In the genomic region with DNA sequence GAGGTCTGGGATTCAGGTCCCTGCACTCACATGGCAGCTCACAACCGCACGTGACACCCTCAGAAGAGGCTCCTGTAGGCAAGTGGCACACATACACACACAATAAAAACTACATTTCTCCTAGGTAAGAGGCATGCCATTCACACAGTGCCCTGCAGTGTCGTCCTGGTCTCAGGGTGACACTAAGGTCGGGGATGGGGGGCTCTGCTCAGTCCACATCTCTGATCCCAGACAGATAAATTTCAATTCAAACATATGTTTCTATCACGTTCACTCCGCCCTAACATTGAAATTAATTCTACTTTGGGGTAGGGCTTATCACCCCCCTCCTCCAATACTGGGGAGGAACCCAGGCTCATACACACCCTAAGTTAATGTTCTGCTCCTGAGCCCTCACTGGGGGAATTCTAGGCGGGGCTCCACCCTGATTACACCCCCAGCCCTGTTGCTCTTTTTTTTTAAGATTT, we compare ENCODE assay signal across 10 mouse cellular contexts. TPM values are rescaled to one million over a fixed set of nuclear protein-coding genes. Genes with fewer than 3 reads are reported as not detected.
DNase-seq lines count a peak whose midpoint lies in the region; ATAC-seq and TF ChIP-seq lines count a peak whose summit lies in the region.
"Had no signal": no experiment of that assay in that cellular context is flagged by ENCODE, and none has a peak within 500 bp of the region (broad histone marks: within the 10 kb centered on the region; RNA-seq: fewer than 3 reads in every experiment).

No protein-coding gene starts in this region.

- peaks cover 40% of the 10 kb centered on the region for H3K4me1 ChIP-seq in stomach, embryonic 15.5 days
- peaks cover 6% of the 10 kb centered on the region for H3K4me1 ChIP-seq in stomach, postnatal 0 days (replicated peaks; ENCODE audit: control insufficient read depth, insufficient read depth)
- H3K4me1 ChIP-seq in limb, embryonic 10.5 days = peaks cover 57% of the 10 kb centered on the region

- H3K36me3 ChIP-seq in stomach, embryonic 15.5 days = no peaks in the 10 kb centered on the region
- peaks cover 3% of the 10 kb centered on the region; the same call in 1 of the 2 replicates for H3K36me3 ChIP-seq in stomach, postnatal 0 days (ENCODE audit: control insufficient read depth, insufficient read depth, low read length)
- H3K36me3 ChIP-seq in limb, embryonic 10.5 days = peaks cover 17% of the 10 kb centered on the region
- peaks cover 3% of the 10 kb centered on the region for H3K36me3 ChIP-seq in splenic B cell, adult 2 months (ENCODE audit: control insufficient read depth, insufficient read depth, low read length, poor library complexity, severe bottlenecking)

- no peak overlapping the region for H3K9ac ChIP-seq in stomach, embryonic 15.5 days
- H3K9ac ChIP-seq in stomach, postnatal 0 days (ENCODE audit: low read length) = no peak overlapping the region

- 0 out of 2 replicates have a peak overlapping the region, but pooled peaks have one; percentile 94 for H3K27ac ChIP-seq in gastrocnemius, adult 2 months
- no peak overlapping the region for H3K27ac ChIP-seq in stomach, embryonic 15.5 days
- no peak overlapping the region for H3K27ac ChIP-seq in stomach, postnatal 0 days (replicated peaks)
- H3K27ac ChIP-seq in limb, embryonic 10.5 days = no peak overlapping the region; the same call in 1 of the 2 replicates

- peak overlapping the region; percentile 93; the same call in 1 of the 2 replicates for H3K4me2 ChIP-seq in stomach, embryonic 15.5 days
- H3K4me2 ChIP-seq in stomach, postnatal 0 days (replicated peaks; ENCODE audit: low read depth) = no peak overlapping the region

- no peak for ATAC-seq in stomach, embryonic 15.5 days (ENCODE audit: insufficient read depth, low FRiP score, low read depth)
- no peak for ATAC-seq in stomach, postnatal 0 days (ENCODE audit: low FRiP score, low TSS enrichment)

- intact Hi-C loops in gastrocnemius, adult 2 months (cut with DNase I) = loop anchor here (2.0 to 10.0 kb wide), 2 partner anchors 19 to 295 kb away; a partner anchor contains a TSS
- intact Hi-C loops in gastrocnemius, postnatal 14 days (cut with DNase I; ENCODE audit: low total_unique reads) = no loop called here

- 74% methylated on average over 7 of the region's 7 CpGs for WGBS in stomach, embryonic 15.5 days
- WGBS in stomach, postnatal 0 days = 68% methylated on average over 7 of the region's 7 CpGs
- 88% methylated on average over 7 of the region's 7 CpGs for WGBS in limb, embryonic 10.5 days

- DNase-seq in gastrocnemius, adult 2 months = no peak
- no peak for DNase-seq in gastrocnemius, postnatal 14 days
- no peak for DNase-seq in stomach, postnatal 0 days (ENCODE audit: low spot score)
- DNase-seq in limb, embryonic 10.5 days (ENCODE audit: low spot score) = no peak
- DNase-seq in splenic B cell, adult 2 months (ENCODE audit: low read depth, low spot score) = peak; percentile 29
- no peak for DNase-seq in natural killer cell, adult 2 months (ENCODE audit: low spot score in 2 of 2)
- no peak for DNase-seq in cerebellum, adult 9-10 months
- DNase-seq: gastrocnemius, postnatal 25 days; right cerebral cortex, postnatal 14 days had no signal

- no peak for TF ChIP-seq EP300 in stomach, postnatal 0 days (optimal IDR thresholded peaks at IDR 0.05)

- no peak for TF ChIP-seq CTCF in gastrocnemius, adult 2 months (IDR thresholded peaks at IDR 0.05)
- no peak for TF ChIP-seq CTCF in stomach, postnatal 0 days (IDR thresholded peaks at IDR 0.05; ENCODE audit: low read depth)

- H3K9me3 ChIP-seq in stomach, embryonic 15.5 days = no peaks in the 10 kb centered on the region
- no peaks in the 10 kb centered on the region for H3K9me3 ChIP-seq in stomach, postnatal 0 days (ENCODE audit: control insufficient read depth, low read length)
- no peaks in the 10 kb centered on the region for H3K9me3 ChIP-seq in limb, embryonic 10.5 days (replicated peaks)

- peak overlapping the region; percentile 85 for H3K4me3 ChIP-seq in gastrocnemius, adult 2 months
- H3K4me3 ChIP-seq in stomach, embryonic 15.5 days (replicated peaks) = peak overlapping the region; percentile 61; the same call in 1 of the 2 replicates
- H3K4me3 ChIP-seq in stomach, postnatal 0 days (ENCODE audit: low read depth, low read length) = no peak overlapping the region
- H3K4me3 ChIP-seq in limb, embryonic 10.5 days = peak overlapping the region; percentile 66; the same call in 1 of the 2 replicates

- H3K27me3 ChIP-seq in stomach, embryonic 15.5 days (replicated peaks) = no peaks in the 10 kb centered on the region
- H3K27me3 ChIP-seq in stomach, postnatal 0 days (ENCODE audit: control insufficient read depth, insufficient read depth, low read length) = no peaks in the 10 kb centered on the region
- H3K27me3 ChIP-seq in limb, embryonic 10.5 days (ENCODE audit: low read depth, poor library complexity, severe bottlenecking) = no peaks in the 10 kb centered on the region
- H3K27me3 ChIP-seq in splenic B cell, adult 2 months (ENCODE audit: control insufficient read depth, insufficient read depth, low read length, poor library complexity, severe bottlenecking) = no peaks in the 10 kb centered on the region

RNA-seq across cellular contexts. Expression of a gene that starts 1.7 kb away (rescaled TPM):
- 1 to 10 TPM; 4.9 to 5.5 TPM for total RNA-seq in gastrocnemius, adult 2 months (2021)
- 1 to 10 TPM; 5.5 to 7.4 TPM for total RNA-seq in gastrocnemius, postnatal 14 days (2021)
- polyA plus RNA-seq in stomach, embryonic 15.5 days (2015; fragmentation: Nextera tagmentation; extraction: Ambion mirVana) = 46.2 and 47.5 TPM in 2 replicates
- 22.9 and 23.9 TPM in 2 replicates for polyA plus RNA-seq in stomach, postnatal 0 days (2015; fragmentation: Nextera tagmentation; extraction: Ambion mirVana)
- 48.2 and 54.7 TPM in 2 replicates for polyA plus RNA-seq in limb, embryonic 10.5 days (2016; fragmentation: Nextera tagmentation; extraction: Ambion mirVana)

RNA-seq across cellular contexts. Expression of a gene that starts 1.9 kb away (rescaled TPM):
- total RNA-seq in gastrocnemius, adult 2 months (2021) = 1 to 10 TPM; 2.6 to 3.0 TPM
- total RNA-seq in gastrocnemius, postnatal 14 days (2021) = 1 to 10 TPM; 3.2 to 3.5 TPM
- polyA plus RNA-seq in stomach, embryonic 15.5 days (2015; fragmentation: Nextera tagmentation; extraction: Ambion mirVana) = 27.1 and 32.0 TPM in 2 replicates
- polyA plus RNA-seq in stomach, postnatal 0 days (2015; fragmentation: Nextera tagmentation; extraction: Ambion mirVana) = 14.8 and 18.0 TPM in 2 replicates
- polyA plus RNA-seq in limb, embryonic 10.5 days (2016; fragmentation: Nextera tagmentation; extraction: Ambion mirVana) = 8.6 and 10.8 TPM in 2 replicates

RNA-seq across cellular contexts. Expression of a gene that starts 22.2 kb away (rescaled TPM):
- 100 to 1,000 TPM; 253 TPM for total RNA-seq in gastrocnemius, adult 2 months (2021)
- 100 to 1,000 TPM; 167 to 186 TPM for total RNA-seq in gastrocnemius, postnatal 14 days (2021)
- polyA plus RNA-seq in stomach, embryonic 15.5 days (2015; fragmentation: Nextera tagmentation; extraction: Ambion mirVana) = 83.9 and 86.3 TPM in 2 replicates
- polyA plus RNA-seq in stomach, postnatal 0 days (2015; fragmentation: Nextera tagmentation; extraction: Ambion mirVana) = 55.2 and 61.7 TPM in 2 replicates
- polyA plus RNA-seq in limb, embryonic 10.5 days (2016; fragmentation: Nextera tagmentation; extraction: Ambion mirVana) = 137 and 153 TPM in 2 replicates

RNA-seq across cellular contexts. Expression of a gene that starts 42.0 kb away (rescaled TPM):
- total RNA-seq in gastrocnemius, adult 2 months (2021) = 10 to 100 TPM; 27.0 to 33.5 TPM
- 10 to 100 TPM; 23.7 to 25.2 TPM for total RNA-seq in gastrocnemius, postnatal 14 days (2021)
- 76.1 and 82.3 TPM in 2 replicates for polyA plus RNA-seq in stomach, embryonic 15.5 days (2015; fragmentation: Nextera tagmentation; extraction: Ambion mirVana)
- 38.7 and 42.7 TPM in 2 replicates for polyA plus RNA-seq in stomach, postnatal 0 days (2015; fragmentation: Nextera tagmentation; extraction: Ambion mirVana)
- polyA plus RNA-seq in limb, embryonic 10.5 days (2016; fragmentation: Nextera tagmentation; extraction: Ambion mirVana) = 54.6 and 60.6 TPM in 2 replicates

RNA-seq across cellular contexts. Expression of a gene that starts 43.2 kb away (rescaled TPM):
- 10 to 100 TPM; 34.7 to 40.0 TPM for total RNA-seq in gastrocnemius, adult 2 months (2021)
- total RNA-seq in gastrocnemius, postnatal 14 days (2021) = 10 to 100 TPM; 30.1 to 34.4 TPM
- 70.1 and 72.2 TPM in 2 replicates for polyA plus RNA-seq in stomach, embryonic 15.5 days (2015; fragmentation: Nextera tagmentation; extraction: Ambion mirVana)
- 28.3 and 30.0 TPM in 2 replicates for polyA plus RNA-seq in stomach, postnatal 0 days (2015; fragmentation: Nextera tagmentation; extraction: Ambion mirVana)
- polyA plus RNA-seq in limb, embryonic 10.5 days (2016; fragmentation: Nextera tagmentation; extraction: Ambion mirVana) = 84.9 and 98.6 TPM in 2 replicates
